Mouse (Mus musculus) liver, embryonic 18 days (tissue): ENCODE results near the gene Stx18. TPM values are rescaled to one million over a fixed set of nuclear protein-coding genes. Genes with fewer than 3 reads are reported as not detected.

Experiments used
- polyA plus RNA-seq: library from polyadenylated mRNA; depleted of rRNA; stranded (reverse); fragments of >200 nt; gene quantifications from 2 replicates; pipeline ENCODE4 v1.2.3, GENCODE M21; 2012; rRNA removed

Gene Stx18
- 10.4 and 10.6 TPM in 2 replicates for polyA plus RNA-seq

DNA sequence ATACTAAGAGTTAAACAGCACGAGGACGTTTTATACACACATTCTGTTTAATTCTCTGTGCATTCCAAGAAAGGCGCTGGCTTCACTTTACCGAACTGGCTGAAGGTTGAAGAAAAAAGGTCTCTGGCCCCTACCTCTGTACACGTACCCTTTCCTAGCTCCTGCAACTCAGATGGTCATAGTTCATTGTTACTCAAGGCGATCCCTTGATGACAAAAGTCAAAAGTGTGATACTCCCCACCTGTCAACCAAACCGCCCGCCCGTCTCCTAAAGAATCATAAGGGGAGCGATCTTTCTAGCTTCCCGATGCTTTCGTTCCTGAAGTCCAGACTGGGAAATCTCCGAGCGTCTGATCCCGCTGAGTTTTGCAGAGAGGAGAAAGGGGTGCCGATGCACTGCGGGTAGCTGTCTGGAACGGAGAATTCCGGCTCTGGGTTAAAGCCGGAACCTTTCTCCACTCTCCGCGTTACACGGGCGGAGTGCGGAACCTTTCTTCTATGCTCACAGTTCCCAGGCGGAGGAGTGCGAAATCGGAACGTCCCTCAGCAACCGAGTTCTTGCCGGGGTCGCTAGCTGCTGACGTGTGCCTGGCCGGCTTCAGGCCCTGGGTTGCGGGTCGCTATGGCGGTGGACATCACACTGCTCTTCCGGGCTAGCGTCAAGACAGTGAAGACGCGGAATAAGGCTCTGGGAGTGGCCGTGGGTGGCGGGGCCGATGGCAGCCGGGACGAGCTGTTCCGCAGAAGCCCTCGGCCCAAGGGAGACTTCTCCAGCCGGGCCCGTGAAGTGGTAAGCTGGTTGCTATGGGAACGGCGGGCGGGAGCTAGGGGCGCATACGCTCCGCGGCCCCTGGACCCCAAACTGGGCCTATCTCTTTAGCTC, at the start of gene Stx18:
TSS of gene Stx18 (plus strand) at position 33 of the 883 bp plus-strand sequence.

DNA sequence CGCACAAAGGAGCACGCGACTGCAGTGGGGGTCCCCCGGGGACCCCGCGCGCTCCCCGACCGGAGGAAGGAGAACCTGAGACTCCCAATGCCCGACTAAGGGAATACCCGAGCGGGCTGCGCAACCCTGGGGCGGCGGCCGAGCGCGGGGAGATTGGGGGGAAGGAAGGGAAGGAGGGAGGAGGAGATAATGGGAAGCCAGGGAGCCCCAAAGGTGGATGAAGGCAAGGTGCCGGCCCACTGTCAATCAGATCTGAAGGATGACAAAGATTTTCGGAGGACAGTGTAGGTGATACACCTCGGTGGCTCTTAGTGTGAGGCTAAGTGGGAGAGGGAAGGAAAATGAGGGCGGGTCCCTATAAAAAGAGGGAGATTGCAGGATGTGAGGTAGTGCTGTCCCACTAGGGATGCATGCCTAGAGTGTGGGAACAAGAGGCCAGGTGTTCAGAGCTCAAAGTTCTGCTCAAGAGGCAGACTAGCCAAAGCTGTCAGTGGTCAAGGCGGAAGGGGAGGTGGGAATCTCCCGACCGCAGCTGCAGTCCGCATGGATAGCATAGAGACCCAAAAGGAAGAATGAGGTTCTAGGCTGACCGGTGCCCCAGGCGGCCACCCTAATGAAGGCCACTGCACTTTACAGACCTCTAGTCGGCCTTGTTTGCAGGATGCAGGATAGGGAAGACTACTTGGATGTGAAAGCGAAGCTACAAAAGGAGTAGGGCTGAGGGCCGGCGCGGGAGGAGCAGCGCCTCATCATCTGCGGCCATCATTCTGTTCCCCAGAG, 121.3 kb downstream of the Stx18 start, which contains the start of gene Nsg1:
TSS of gene Nsg1 (minus strand) at position 274 of the 780 bp plus-strand sequence.

Other genes starting within 250 kb of the Stx18 start
- gene Msx1, start 214.2 kb upstream of the Stx18 start, polyA plus RNA-seq = 0.01 and 0.02 TPM in 2 replicates
- 1.0 and 1.8 TPM in 2 replicates for gene Nsg1, start 121.2 kb downstream of the Stx18 start, polyA plus RNA-seq
- 2.9 and 3.5 TPM in 2 replicates for gene Zbtb49, start 181.7 kb downstream of the Stx18 start, polyA plus RNA-seq
- gene Lyar, start 181.7 kb downstream of the Stx18 start, polyA plus RNA-seq = 20.4 and 21.5 TPM in 2 replicates
- 24.3 and 24.4 TPM in 2 replicates for gene Tmem128, start 221.4 kb downstream of the Stx18 start, polyA plus RNA-seq
- 0.01 TPM in 1 of 2 replicates, not detected in the other for gene Otop1, start 237.2 kb downstream of the Stx18 start, polyA plus RNA-seq